Mouse (Mus musculus) thymus, adult 2 months (tissue): ENCODE data around the gene Gm10642.

ENCODE experiments used
- CTCF ChIP-seq: fragments of 200-500 bp; IDR thresholded peaks from 2 replicates; pipeline ENCODE4 v1.5.1; 2012; ENCODE audit warnings: mild to moderate bottlenecking, control low read depth, low read length, moderate library complexity, borderline replicate concordance; ENCODE audit not compliant: control insufficient read depth, poor library complexity, insufficient read depth; ENCODE audit errors: extremely low read depth
- POLR2A ChIP-seq: fragments of 200-500 bp; IDR thresholded peaks from 2 replicates; pipeline ENCODE4 v1.6.1; 2012; ENCODE audit warnings: mild to moderate bottlenecking, low read length, control low read depth, moderate library complexity; ENCODE audit not compliant: control insufficient read depth, poor library complexity, insufficient read depth; ENCODE audit errors: extremely low read depth

- no peak for TF ChIP-seq POLR2A
- TF ChIP-seq CTCF: no peak
Measured at GRCm38 (mm10) chr9:70695723-70696122, 39.7 kb downstream of the Gm10642 start.
